Mouse (Mus musculus): ENCODE data around the gene Ctsw.

Gene Ctsw

GRCm38 (mm10) chr19:5432992-5433852, 35.1 kb downstream of the Ctsw start:
- in situ Hi-C loops (cut with MboI, MseI): loop anchor here (10.0 kb wide), 1 partner anchor 1162 kb away; no protein-coding TSS in a partner anchor

GRCm38 (mm10) chr19:5431911-5432464, 36.3 kb downstream of the Ctsw start:
- in situ Hi-C loops (cut with MboI, MseI): loop anchor here (10.0 kb wide), 1 partner anchor 1163 kb away; no protein-coding TSS in a partner anchor

- in situ Hi-C loops (cut with MboI, MseI): loop anchor here (10.0 kb wide), 1 partner anchor 1164 kb away; no protein-coding TSS in a partner anchor
These were observed 37.9 kb downstream of the Ctsw start for GRCm38 (mm10) chr19:5430408-5430807.

GRCm38 (mm10) chr19:5429806-5430205, 38.5 kb downstream of the Ctsw start:
- in situ Hi-C loops (cut with MboI, MseI): loop anchor here (10.0 kb wide), 1 partner anchor 1165 kb away; no protein-coding TSS in a partner anchor

DNA sequence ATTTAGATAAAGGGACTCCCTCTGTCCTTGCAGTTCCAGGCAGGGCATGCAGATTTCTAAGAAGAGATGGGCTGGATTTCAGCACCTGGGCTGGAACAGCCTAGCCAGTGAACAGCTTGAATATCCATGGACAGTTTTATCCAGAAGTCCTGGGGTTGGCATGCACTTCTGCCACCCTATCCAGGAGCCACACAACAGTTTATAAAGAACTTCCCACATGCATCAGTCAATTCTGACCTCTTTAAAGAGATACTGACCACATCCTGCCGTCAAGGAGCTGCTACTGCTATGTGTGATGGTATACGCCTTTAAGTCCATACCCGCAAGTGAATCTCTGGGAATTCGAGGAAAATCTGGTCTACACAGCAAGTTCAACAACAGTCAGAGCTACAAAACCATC, 39.1 kb downstream of the Ctsw start:
- in situ Hi-C loops (cut with MboI, MseI): no loop called here

DNA sequence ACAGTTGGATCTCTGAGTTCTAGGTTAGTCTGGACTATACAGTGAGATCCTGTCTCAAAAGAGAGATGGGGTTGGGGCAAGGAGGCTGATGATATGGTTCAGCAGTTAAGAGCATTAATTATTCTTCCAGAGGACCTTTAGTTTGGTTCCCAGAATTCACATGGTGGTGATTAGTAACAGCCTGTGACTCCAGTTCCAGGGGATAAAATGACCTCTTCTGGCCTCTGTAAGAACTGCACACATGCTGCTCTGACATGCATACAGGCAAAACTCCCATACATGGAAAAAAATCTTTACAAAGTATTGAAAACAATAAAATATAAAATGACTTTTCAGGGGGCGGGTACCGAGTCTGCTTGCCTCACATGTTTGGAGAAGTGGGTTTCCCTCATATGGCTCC, 40.2 kb downstream of the Ctsw start:
- in situ Hi-C loops (cut with MboI, MseI): no loop called here

DNA sequence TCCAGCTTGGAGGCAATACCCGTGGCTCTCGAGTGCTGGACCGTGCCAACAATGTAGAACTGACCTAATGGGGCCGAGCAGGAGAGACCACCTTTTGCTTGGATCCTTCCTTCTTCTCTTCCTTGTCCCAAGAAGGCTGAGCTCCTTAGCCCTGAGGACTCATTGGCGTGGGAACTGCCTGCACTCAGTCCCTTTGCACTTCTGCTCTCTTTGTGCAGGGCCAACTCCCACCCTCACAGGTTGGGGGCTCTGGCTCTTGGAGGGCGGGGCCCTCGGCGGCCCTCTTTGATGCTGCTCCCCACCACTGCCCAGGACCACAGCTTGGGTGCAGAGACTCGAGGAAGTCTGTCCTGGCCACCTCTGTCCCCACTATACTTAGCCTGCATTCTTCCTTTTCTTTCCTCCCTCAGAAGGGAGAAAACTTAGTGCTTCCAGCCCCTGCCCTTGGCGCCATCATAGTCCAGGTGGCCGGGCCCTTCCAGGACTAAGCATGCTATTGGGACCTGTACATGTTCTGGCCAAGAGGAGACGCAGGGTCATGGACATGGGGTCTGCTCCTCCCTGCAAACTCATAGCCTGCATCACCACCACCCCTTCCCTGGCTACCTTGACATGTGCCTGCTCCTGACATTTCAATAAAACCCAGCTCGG, 41.5 kb downstream of the Ctsw start:
- in situ Hi-C loops (cut with MboI, MseI): no loop called here

DNA sequence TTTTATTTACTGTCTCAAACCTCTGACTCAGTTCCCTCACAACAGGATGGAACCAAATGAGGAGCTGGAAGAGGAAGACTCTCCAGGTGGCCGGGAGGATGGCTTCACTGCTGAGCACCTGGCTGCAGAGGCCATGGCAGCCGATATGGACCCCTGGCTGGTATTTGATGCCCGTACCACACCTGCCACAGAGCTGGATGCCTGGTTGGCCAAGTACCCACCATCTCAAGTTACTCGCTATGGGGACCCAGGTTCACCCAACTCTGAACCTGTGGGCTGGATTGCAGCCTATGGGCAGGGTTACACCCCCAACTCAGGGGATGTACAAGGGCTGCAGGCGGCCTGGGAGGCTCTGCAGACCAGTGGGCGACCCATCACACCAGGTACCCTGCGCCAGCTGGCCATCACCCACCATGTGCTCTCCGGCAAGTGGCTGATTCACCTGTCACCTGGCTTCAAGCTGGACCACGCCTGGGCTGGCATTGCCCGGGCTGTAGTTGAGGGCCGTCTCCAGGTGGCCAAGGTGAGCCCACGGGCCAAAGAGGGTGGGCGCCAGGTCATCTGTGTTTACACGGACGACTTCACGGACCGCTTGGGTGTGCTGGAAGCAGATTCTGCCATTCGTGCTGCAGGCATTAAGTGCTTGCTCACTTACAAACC, 42.3 kb downstream of the Ctsw start:
- in situ Hi-C loops (cut with MboI, MseI): no loop called here

DNA sequence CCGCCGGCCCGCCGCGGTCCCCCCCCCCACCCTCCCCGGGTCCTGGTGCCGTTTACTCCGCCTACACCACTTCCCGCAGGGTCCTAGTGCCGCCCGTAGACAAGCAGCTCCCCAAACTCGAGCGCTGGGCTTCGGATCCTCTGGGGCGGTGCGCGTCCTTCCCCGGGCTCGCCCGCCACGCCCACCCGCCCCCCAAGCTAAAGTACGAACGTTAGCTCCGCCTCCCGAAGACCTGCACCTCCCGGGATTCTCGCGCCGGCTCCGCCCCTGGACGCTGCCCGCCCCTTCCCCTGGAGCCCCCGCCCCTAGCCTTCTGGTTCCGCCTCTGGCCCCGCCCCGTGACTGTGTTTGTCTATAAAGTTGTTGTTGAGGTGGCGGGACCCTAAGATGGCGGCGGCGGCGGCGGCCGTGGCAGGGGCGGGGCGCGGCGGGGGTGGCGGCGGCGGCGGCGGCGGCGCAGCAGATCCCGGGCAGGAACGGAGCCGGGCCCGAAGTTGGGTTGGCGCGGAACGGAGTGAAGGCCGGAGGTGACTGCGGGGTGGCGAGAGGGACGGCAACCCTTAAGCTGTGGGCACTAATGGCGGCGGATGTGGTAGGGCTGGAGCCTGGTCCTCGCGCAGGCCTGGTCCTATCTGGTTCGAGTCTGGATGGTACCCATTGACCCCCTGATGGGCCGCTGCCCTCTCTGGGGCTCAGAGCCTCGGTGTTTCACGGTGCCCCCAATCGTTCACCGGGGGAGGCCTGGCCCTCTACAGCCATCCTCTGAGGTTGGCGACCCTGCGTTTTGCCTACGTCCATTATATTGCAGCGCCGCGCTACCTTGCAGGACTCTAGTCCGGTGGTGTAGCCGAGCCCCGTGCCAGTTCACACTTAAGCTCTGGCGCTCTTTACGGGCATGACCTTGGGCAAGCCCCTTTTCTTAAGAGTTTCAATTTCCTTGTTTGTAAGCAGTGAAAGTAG, 43.2 kb downstream of the Ctsw start, which contains the start of the genes Drap1 and AI837181:
Drap1 (minus strand) TSS at position 198 of the 960 bp plus-strand sequence.
AI837181 (plus strand) TSS at position 363 of the 960 bp plus-strand sequence.
- in situ Hi-C loops (cut with MboI, MseI): no loop called here

DNA sequence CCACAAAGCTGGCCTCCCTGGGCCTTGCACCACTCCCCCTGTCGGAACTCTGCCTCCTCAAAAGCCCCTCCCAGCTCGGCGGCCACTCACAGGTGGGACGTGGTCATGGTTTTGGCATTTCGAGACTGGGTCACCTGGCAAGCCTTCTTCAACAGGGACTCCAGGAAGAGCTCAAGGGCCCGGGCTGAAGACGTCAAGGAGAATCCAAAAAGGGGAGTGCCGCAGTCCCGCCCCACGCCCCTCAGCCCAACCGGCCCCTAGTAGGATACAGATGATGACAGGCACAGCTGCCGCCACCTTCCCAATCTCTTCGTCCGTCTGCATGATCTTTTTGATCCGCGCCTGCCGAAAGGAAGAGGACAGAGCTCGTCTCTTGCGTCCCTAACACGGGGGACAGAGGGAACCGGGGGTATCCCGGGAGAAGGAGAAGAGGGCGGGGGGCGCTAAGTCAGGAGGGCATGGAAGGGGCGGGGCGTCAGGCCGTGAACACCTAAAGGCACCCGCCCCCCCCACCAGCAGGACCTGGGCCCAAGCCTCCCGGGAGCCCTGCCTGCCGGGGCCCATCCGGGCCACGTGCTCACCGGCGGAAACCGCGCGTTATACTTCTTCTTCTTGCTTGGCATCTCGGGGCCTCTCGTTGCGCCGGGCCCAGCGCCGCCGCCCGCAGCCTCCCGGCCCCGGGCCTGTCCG, 44.1 kb downstream of the Ctsw start:
- in situ Hi-C loops (cut with MboI, MseI): no loop called here

GRCm38 (mm10) chr19:5423561-5423960, 44.7 kb downstream of the Ctsw start:
- in situ Hi-C loops (cut with MboI, MseI): no loop called here

- in situ Hi-C loops (cut with MboI, MseI): no loop called here
These were observed 45.3 kb downstream of the Ctsw start for GRCm38 (mm10) chr19:5422895-5423443.

DNA sequence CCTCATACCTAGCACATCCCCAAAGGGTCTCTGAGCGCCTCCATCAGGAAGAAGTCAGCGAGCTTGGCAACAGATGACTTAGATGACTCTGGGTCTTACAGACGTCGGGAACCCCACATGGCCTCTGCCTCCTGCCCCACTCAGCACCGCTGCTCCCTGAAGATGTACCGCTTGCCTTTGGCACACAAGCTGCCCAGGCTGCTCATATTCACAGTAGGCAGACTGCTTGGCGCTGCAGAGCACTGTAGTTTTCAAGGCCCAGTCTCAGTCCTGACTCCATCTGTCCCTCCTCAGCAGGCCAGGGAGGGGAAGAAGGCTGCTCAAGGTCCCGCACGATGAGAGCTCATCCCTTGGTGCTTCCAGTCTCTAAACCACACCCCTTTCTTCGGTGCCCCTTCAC, 46.0 kb downstream of the Ctsw start:
- in situ Hi-C loops (cut with MboI, MseI): no loop called here

DNA sequence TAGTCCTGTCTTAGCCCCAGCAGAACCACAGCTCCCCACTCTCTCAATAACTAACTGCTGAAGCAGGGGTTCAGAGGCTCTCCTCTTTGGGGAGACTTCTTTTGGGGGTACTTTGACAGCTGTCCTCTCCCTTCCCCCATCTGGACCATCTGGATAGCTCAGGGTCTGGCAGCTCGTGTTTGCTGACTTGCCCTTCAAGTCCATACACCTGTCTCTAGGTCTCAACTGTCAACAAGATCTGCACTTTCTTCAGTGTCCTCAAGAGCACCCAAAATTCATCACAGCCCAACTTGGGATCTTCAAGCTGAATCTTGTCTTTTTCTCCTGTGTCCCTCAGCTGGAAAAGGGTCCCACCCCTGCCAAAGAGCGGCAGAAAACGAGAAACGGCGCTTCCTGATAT, 46.5 kb downstream of the Ctsw start:
- in situ Hi-C loops (cut with MboI, MseI): no loop called here

GRCm38 (mm10) chr19:5420579-5420978, 47.7 kb downstream of the Ctsw start:
- in situ Hi-C loops (cut with MboI, MseI): no loop called here

GRCm38 (mm10) chr19:5419630-5420029, 48.7 kb downstream of the Ctsw start:
- in situ Hi-C loops (cut with MboI, MseI): no loop called here

GRCm38 (mm10) chr19:5418750-5419466, 49.4 kb downstream of the Ctsw start:
- in situ Hi-C loops (cut with MboI, MseI): no loop called here

Data from T-helper 1 cell (primary cell).